Mouse (Mus musculus) activated CD4-positive, CD25-positive, alpha-beta regulatory T cell, adult 4 months (primary cell): Measurements from ENCODE around the gene Vangl2. TPM values are rescaled to one million over a fixed set of nuclear protein-coding genes. Genes with fewer than 3 reads are reported as not detected.

Source experiments
- ATAC-seq: one replicate; pipeline ENCODE4 v1.8.0; 2017
- polyA plus RNA-seq, 2 experiments: library from polyadenylated mRNA; unstranded; fragments of 100-300 nt; shearing (Covaris generic); gene quantifications; one replicate each; pipeline ENCODE4 v1.2.1; 2017

The Vangl2 gene
- polyA plus RNA-seq, 2 experiments from 2014 or later: 0.62 to 1.0 TPM

DNA sequence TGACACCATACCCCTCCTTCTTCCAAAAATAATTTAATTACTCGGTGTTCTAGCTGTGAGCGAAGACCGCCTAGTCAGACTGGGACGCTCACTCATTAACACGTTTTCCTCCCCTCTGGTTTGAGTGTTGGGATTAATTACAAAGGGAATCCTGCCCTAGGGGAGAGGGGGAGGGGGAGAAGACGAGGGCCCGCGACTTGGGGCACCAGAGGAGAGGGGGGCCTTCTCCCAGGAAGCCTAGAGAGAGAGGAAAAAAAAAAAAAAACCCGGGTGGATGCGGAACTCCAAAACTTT, 488 bp downstream of the Vangl2 start:
- no peak for ATAC-seq

DNA sequence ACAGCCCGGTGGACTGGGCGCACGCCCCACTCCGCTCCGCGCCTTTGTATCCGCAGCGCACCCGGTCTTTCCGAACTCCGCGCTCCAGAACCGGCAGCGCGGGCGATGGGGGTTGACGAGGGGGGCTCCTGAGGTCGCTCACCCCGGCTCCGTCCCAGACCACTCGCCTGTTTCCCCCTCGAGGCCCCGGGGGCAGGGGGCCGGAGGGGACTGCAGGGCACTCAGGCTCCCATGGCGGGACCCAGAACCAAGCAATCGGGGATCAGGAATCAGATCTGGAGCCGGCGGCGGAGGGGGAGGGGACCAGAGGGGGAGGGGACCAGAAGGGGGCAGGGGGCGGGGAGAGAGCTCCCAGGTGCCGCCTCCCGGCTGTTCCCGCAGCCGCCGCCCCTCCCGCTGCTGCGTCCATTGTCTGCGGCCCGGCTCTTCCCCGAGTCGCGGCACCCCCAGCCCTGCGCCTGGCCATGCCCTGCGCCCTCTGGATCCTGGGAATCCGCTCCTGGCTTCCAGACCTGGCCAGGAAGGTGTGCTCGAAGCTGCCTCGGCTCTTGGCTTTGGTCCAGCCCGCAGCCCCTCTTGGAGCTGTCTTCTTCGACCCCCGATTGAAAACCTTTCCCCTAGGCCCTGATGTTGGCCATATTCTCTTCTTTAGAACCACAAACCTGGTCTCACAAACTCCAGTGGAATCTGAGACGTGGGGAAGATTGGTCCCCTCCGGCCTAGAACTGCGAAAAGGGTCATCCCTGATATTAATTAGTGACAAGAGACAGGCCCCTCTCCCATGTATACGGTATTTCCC, 1.0 kb downstream of the Vangl2 start:
- ATAC-seq: peak; percentile 47

DNA sequence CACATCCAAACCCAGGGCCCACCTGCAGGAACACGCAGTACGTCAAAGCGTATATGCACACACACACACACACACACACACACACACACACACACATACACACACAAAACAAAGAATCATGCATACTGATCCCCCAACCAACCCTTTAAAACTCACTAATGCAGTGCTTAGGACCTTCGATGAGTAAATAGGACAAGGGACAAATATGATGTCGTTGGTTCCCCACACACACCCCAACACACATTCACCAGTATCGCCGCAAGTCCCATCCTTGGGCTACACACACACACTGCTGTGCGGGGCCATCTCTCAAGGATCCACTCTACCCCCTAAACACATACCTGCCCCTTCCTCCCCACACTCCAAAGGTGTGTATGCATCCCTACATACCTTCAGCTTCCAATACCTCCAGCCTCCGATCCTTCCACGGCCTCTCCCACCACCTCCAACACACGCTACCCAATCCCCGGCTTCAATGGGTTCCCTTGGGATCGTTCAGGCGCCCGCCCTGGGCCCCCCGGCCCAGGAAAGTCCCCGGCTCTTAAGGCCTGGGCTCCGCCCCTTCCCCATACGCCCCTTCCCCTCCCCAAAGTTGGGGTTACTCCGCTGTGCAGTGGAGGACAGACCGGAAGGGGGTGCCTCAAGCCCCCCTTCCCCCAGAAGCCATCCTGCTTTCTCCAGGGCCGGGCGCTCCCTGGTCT, 1.9 kb downstream of the Vangl2 start:
- peak; percentile 66 for ATAC-seq

DNA sequence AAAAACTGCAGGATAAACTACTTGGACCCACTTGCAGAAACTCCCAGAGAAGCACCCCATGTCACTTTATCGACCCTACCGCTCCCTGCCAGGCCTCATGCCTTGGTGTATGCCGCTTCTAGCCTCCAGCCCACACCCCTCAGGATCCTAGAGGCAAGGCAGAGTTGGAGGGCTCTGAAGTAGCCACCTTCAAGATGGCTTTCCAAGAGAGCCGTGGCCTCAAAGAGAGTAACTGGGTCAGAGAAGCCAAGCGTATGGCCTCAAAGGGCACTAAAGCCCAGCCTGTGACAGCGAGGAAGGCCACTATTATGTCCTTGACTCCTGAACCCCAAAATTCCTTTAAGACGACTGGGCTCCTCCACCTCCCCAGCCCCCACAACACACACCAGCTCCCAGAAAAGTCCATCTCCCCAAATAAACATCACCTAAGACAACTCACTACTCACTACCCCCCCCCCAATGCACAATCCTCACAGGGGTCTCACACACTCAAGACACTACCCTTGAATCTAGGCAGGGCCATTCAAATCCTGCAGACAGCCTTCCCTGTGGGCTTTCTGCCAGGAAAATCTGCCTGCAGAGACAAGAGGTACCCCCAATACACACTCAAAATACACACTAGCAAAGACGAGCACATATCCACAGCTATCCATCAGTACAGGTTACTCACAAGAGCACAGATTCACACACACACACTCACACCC, 2.9 kb downstream of the Vangl2 start:
- ATAC-seq: no peak

DNA sequence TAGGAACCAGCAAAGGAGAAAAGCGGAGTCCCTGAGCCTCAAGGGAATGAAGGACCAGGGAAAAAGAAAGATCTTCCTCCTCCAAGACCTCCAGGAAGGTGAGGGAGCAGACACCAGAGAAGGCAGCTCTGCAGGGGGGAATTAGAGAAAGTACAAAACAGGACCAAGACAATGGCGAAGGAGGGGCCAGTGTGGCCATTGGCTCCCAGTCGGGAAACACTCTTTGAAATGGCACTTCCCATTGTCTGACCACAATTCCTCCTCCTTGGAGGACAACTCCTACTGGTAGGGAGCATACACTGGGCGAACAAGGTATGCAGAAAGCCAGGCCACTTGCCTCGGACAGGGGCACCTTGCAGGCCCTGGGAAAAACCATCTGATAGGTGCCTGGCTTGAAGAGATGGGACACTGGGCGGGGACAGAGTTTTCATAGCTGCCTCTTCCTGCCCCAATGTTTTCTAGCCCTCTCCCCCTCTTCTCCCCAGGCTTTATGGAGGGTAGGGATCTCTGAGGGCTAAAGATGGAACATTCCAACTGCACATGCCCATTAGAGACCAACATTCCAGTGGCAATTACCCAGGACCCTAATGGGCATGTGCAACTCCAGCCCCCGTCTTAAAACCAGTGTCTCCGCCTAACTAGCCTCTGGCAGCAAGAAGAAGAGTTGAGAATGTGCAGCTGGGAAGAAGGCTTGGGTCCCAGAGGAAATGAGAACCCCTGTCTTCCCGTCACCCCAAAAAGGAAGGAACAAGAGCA, 3.9 kb downstream of the Vangl2 start:
- no peak for ATAC-seq

DNA sequence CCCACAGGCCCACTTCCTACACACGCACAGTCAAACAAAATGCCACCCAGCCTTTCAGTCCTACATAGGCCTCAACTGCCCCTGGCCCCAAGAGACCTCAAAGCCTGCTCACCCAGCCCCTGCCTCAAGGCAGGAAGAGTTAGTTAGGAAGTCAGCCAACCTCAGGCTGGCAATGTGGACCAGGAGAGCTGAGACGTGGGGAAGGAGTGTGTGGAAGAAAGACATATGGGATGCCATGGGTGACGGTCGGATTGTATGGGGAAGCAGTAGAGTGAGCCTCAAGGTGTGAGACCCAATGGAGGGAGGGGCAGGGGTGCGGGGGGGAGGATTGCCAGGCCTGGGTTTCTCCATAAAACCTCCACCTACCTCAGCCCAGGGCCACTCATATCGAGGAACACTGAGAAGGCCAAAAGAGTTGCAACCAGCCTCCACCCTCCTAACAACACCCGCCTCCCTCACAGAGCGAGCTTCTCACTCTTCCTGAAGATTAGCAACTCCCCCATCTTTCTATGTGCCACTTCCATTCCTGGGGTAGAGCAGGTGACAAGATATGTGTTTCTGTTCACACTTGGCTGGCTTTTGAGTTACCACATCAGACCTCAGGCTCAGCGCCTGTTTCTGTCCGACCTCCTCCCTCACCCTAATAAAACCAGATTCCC, 8.3 kb downstream of the Vangl2 start:
- no peak for ATAC-seq

DNA sequence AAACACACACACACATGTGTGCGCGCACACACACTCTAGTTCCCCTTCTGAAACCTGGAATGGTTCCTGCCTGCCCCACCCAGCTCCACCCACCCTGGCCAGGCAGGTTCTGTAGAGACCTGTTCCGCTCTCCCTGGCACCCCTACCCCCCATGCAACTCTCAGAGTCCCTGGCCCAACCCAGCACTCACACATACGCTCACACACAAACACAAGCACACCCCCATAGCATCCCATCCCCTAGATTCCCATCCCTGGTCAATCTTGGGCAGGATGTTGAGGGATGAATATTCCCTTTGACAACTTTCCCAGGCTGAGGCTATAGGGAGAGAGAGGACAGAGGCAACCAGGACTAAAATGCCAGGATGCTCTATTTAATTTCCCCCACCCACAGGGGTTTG, 8.9 kb downstream of the Vangl2 start:
- ATAC-seq: no peak

DNA sequence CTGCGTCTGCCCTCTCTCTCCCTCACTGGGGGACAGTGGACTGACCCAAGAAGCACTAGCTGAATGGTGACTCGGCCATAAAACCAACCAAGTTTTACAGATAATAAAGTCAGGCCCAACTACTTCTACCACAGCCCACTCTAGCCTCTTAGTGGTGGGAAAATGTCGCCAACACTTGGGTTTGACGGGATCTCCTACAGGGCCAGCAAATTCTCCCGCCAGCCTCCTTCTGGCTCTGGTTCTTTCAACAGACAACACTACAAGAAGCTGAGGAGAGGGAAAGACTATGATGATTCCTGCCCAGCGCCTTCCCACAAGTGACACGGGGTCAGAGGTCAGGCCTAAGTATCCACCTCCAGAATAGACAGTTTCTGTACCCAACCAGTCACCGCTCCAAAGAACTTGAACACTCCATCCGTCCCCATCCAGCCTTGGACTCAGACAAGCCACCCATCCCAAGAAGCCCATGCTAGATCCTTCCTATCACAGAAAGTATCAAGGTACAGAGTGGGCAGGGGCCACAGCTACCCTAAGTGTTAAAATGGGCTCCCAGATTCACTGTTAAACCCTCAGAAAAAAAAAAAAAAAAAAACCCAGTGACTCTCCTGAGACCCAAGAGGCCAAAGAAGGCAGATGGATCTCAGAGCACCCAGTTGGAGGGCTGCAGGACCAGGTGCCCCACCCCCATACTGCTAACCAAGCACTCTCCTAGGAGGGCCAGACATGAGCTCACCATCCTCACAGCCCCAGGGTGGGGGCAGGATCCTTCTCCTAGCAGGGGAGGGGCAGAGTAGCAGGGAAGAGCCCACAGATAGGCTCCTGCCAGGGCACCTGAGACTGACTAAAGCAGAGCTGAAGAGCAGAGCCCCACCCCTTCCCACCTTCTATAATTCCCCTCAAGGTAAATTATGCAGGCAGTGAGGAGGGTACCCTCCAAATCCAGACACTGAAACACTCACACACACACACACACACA, 9.6 kb downstream of the Vangl2 start:
- no peak for ATAC-seq

DNA sequence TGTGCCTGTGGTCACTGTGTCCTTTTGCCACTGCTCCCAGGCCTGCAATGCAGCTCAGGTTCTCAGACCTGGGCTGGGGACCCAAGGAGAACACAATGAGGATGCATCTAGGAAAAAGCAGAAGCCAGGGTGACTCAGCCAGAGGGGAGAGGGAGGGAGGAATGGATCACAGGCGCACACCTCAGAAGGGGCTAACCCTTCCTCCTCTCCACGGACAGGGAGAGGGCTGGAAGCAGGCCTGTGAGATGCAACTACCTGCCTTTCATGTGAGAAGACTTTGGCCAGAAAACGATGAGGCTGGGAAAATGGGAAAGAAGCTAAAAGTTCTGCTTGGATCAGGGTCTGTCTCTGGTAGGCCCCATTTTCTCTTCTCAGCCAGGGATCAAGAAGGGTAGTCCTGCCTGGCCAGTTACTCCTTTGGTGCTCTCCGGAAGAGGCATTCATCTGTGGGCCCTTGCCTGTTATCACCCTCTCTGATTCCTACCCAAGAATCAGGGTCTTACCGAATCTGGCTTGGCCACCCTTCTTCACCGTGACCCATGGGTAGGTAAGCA, 10.7 kb downstream of the Vangl2 start:
- no peak for ATAC-seq

DNA sequence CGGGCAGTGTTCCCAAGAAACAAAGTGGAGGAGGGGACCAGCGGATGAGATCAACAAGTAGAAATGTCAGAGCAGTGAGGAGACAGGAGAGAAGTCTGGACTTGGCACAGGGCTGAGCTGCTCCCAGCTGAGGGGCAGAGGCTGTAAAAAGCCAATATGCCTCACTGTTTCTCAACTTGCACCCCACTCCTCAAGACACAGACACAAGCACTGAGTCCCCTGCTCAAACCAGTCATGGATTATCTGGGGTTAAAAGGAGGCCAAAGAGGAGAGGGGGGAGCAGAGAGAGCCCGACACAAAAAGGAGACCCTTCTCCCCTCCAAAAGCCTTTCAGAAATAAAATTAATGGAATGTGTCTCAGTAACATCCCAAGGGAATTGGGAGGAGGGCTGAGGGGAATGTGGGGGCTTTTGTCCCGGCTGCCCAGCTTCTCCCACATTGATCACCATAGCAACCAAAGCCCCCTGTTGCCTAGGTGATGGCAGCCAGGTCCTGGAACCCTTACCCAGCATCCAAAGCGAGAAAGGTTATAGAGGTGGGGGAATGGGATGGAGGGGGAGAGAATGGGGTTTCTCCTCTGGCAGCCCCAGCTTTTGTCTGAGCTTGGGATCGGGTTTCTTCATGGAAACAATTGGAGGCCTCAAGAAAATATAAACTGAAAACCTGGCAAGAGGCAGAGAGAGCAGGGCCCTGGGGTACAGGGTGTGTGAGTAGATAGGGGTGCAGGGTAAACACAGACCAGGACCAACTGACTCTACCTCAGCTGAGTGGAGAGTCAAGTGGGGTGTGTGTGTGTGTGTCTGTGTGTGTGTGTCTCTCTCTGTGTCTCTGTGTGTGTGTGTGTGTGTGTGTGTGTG, 11.4 kb downstream of the Vangl2 start:
- ATAC-seq: no peak

DNA sequence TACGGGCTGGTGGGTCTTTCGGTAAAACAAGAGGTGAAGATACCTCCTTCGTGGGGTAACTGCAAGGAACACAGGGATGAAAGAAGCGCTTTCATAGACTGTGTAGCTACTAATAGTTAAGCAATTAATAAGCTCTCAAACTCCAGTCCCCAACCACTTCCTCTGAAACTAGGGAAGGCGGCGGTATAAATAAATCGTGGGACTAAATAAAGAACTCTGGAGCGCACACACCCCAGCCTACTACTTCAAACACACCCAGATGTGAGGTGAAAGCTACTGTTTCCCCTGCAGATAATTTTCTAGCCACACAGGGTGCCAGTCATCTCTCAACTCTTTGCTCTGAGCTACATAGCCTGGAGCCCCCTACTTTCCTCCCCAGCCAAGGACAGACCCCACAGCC, 12.2 kb downstream of the Vangl2 start:
- peak; percentile 13 for ATAC-seq

DNA sequence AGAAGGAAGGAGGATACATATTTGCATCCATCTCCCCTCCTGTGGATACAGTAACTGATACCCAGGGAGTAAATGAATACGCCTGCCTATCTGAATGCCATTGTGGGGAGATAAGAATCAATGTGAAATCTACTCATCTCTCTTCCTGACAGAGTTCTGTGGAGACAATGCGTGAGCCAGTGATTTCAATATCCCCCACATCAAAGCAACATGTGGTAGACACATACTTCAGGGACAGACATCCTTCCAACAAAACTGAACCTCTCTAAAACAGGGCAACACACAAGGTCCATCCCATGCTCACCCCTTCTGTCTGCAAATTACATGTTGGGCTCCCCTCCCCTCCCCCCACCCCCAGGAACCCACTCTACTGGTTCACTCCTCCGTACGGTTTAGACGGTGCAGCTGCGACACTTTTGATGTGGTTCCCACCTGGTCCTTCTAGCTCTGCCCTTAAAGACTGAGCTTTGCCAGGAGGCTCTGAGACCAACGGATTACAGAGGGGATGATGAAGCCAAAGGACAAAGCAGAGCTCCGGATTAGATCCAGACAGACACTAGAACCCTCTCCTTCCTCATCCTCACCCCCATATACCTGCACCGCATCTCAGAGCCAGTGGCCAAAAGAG, 12.8 kb downstream of the Vangl2 start:
- ATAC-seq: peak; percentile 56

DNA sequence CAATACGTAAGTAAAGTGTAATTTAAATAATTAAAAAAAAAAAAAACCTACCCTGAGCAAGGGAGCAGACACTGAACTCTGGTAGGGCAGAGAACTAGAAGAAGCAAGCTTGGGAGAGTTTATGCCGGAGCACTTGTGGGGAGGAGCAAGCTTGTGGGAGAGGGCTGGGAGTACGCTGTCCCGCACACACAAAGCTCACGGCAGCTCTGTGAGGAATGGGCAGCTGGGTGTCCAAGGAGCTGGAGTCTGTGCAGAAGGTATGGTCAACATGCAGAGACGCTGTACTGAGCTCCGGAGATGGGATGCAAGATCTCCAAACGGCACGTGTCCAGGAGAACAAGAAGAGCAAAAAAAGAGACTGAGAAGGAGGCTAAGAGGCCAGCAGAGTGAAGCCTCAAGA, 13.5 kb downstream of the Vangl2 start:
- no peak for ATAC-seq

DNA sequence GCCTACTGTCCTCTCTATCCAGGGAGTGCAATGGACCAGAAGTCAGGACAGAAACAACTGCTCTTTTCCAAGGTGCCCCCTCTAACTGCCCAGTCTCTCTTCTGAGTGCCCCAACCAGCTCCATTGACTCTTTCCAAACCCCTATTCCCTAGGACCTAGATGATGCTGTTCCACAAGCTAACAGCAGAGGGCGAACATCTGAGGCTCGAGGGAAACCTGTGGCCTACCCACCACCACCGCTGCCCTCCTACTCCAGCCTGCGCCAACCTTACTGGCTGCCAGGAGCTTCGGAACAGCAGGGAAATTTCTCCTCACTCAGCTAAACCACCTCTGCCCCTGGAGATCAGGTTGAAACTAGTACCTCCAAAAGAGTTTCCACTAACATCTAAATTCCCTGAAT, 16.2 kb downstream of the Vangl2 start:
- peak; percentile 53 for ATAC-seq

DNA sequence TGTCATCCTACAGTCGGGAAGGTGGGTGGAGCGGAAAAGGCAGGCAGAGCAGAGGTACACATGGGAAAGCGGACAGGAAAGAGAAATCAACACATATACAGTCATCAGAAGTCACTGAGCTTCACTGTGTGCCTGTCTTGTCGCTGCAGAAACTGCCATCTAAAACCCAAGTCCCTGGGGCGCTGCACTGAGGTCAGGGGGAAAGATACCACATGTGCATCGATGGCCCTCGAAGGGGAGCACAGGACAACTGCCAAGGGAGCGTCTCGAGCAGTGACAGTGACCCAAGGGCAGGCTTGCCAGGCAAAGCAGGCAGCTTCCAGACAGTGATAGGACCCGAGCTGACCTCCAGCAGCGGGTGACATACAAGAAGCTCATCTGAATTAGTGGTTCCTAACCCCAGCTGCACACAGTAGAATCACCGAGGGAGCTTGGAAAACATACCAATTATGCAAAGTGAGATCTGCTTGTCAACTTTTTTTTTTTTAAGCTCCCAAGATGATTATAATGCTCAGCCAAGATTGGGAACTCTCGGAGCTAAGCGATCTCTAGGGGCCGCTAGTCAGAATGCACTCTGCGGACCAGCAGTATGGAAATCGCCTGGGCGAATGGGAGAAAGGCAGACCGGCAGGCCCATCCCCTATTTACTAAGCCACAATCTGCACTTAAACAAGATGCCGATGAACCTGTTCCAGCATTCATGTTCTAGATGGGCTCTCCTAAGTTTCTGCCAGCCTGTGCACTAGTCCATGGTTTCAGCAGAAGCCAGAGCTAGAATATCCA, 18.0 kb downstream of the Vangl2 start:
- no peak for ATAC-seq

DNA sequence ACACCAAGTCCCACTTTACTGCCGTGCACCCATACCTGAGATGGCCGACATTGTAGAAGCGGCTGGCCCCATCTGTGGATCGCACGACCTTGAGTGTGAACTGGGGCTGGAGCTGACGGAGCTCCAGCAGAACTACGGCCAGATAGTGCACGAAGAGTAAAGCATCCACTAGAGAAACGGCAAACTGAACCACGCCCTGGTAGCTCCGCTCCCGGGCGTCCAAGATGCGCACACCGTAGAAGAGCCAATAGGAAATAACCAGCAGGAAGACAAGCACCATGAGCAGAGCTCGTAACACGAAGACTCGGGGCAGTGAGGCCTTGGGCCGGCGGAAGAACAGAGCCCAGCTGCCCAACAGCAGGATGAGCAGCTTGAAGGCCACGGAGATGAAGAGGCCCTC, 18.8 kb downstream of the Vangl2 start:
- ATAC-seq: no peak

DNA sequence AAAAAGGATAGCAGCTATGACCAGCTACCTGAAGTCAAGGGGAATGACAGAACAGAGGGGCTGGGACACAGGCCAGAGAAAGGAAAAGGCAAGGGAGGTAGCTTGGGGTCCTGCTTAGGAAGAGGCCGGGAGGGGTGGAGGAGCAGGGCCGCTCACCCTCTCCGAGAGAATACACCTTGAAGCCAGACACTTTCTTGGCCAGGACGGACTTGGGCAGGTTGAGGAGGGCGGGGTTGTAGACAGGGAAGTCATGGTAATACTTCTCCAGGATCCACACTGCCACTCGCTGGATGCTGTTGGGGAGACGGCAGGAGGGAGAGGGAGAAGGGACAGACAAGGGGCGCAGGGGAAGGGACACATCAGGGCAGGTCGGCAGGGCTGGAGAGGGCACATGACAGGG, 19.9 kb downstream of the Vangl2 start:
- no peak for ATAC-seq

DNA sequence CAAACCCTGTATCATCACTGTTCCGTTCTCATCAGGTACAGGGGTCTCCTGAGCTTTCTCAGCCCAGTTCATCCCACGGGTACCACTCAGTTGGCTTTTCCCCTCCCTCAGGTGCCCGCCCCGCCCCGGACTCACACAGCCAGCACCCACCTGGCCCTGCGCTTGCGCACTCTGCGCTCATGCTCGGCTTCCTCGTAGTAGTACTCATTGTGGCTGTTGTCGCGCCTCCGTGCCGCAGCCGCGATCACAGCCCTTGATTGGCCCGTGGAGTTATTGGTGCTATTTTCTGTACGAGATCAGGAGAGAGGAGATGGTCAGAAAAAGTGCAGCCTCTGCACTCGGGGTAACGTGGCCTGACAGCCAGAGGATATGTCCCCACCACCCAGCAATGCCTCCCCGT, 20.5 kb downstream of the Vangl2 start:
- no peak for ATAC-seq

DNA sequence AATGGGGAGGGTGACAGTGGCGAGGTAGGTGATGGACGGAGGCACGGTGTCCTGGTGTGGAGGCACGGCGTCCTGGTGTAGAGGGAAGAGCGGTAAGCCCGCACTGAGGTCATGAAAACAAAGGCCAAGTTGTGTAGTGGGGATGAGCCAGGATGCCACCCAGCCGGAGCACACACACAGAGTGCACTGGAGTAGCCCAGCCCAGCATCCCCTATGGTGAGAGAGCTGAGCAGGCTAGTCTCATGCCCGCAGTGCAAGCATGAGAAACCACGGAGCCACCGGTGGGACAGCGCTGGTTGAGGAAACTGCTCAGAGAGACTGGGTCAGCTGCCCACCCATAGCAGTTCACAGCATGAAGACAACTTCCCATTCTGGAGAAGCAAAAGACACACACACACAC, 26.6 kb downstream of the Vangl2 start:
- ATAC-seq: no peak
